Mouse (Mus musculus) lung, embryonic 14.5 days (tissue): Measurements from ENCODE around the gene Zfp655. TPM values are rescaled to one million over a fixed set of nuclear protein-coding genes. Genes with fewer than 3 reads are reported as not detected.

ENCODE experiments used
- ATAC-seq: fragments of 200-750 bp; cut with Nextera tagmentation; 2 replicates; pipeline ENCODE4 v1.8.0; 2017; ENCODE audit warnings: mild to moderate bottlenecking, moderate TSS enrichment, moderate library complexity; ENCODE audit not compliant: insufficient read depth
- DNase-seq: peaks from one replicate; pipeline ENCODE4 v3.0.0-alpha.2; 2015
- H3K27ac ChIP-seq: fragments of 300-500 bp; sonication (generic); 2 replicates; pipeline ENCODE4 v1.5.1; 2014; ENCODE audit warnings: low read depth, mild to moderate bottlenecking, moderate library complexity
- H3K27me3 ChIP-seq: fragments of 300-500 bp; sonication (generic); 2 replicates; pipeline ENCODE4 v1.6.1; 2014; ENCODE audit warnings: low read length, control low read depth; ENCODE audit not compliant: insufficient read depth
- H3K36me3 ChIP-seq: fragments of 300-500 bp; sonication (generic); 2 replicates; pipeline ENCODE4 v1.6.1; 2014; ENCODE audit warnings: control low read depth; ENCODE audit not compliant: insufficient read depth
- H3K4me1 ChIP-seq: fragments of 300-500 bp; sonication (generic); 2 replicates; pipeline ENCODE4 v1.6.1; 2014; ENCODE audit warnings: antibody characterized with exemption, control low read depth; ENCODE audit not compliant: insufficient read depth
- H3K4me2 ChIP-seq: fragments of 300-500 bp; sonication (generic); 2 replicates; pipeline ENCODE4 v1.6.1; 2014; ENCODE audit warnings: mild to moderate bottlenecking
- H3K4me3 ChIP-seq: fragments of 300-500 bp; sonication (generic); 2 replicates; pipeline ENCODE4 v1.5.1; 2014; ENCODE audit warnings: low read depth, low read length
- H3K9ac ChIP-seq: fragments of 300-500 bp; sonication (generic); 2 replicates; pipeline ENCODE4 v1.6.1; 2014
- H3K9me3 ChIP-seq: fragments of 300-500 bp; sonication (generic); 2 replicates; pipeline ENCODE4 v1.6.1; 2016; ENCODE audit warnings: low read depth, low read length, control low read depth
- CTCF ChIP-seq: IDR thresholded peaks from 2 replicates; pipeline ENCODE4 v1.5.1; 2016; ENCODE audit warnings: antibody characterized with exemption, low read depth
- WGBS: fragments of 180-500 bp; shearing (Covaris S2); extraction: QIAGEN DNeasy Blood & Tissue Kit; methylation state at CpG from one replicate; pipeline ENCODE4 v1.1.7; 2014; 5-methylcytosine and 5-hydroxymethylcytosine counted together
- polyA plus RNA-seq: library from polyadenylated mRNA; unstranded; fragments of >200 nt; fragmentation: Nextera tagmentation; extraction: Ambion mirVana; gene quantifications from 2 replicates; pipeline ENCODE4 v1.2.1, GENCODE M21; 2014

The Zfp655 gene
- polyA plus RNA-seq, 1 experiment from 2014 or later: 37.0 TPM

DNA sequence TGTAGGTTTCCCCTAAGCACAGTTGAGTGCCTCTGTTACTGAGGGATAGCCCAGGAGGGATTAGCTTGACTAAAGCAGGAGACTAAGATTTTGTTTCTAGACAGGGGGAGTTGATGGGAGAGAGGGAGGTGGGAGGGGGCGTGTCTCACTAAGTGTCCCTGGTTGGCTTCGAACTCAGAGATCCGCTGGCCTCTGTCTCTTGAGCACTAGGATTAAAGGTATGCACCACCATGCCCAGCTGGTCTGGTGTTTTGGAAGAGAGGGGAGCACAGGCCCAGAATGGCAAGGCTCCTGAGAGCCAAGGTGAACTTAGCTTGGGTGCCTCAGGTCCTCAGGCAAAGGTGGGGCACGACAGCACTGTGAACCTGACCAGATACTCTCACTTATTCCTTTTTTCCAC, 20.2 kb upstream of the Zfp655 start:
- no peak overlapping the region for H3K4me3 ChIP-seq
- 90% methylated on average over 4 of the region's 4 CpGs for WGBS
- TF ChIP-seq CTCF: no peak

DNA sequence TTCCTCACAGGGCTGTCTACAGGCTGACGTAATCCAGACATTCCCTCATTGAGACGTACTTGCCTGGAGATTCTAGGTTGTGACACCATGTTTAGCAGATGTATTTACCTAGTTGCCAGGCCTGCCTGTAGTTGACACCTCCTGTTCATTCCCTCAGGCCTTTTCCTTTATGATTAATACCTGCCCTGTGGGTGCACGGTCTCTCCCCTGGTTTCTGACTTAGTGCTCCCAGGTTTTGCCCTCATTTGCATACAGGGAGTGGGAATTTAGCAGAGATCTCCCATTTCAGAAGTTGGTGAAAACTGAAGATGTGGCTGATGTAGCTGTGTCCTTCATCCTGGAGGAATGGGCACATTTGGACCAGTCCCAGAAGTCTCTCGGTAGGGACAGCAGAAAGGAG, 19.3 kb upstream of the Zfp655 start:
- WGBS: 89% methylated on average over 4 of the region's 4 CpGs

More for the DNA sequence above, 20.2 kb upstream of the Zfp655 start:
- no peak for DNase-seq
- no peaks in the 10 kb centered on the region for H3K9me3 ChIP-seq
- H3K4me2 ChIP-seq: no peak overlapping the region
- ATAC-seq: no peak
- no peak overlapping the region for H3K27ac ChIP-seq
- H3K9ac ChIP-seq: no peak overlapping the region
- peaks cover 44% of the 10 kb centered on the region for H3K36me3 ChIP-seq
- no peaks in the 10 kb centered on the region for H3K27me3 ChIP-seq
- no peaks in the 10 kb centered on the region for H3K4me1 ChIP-seq

DNA sequence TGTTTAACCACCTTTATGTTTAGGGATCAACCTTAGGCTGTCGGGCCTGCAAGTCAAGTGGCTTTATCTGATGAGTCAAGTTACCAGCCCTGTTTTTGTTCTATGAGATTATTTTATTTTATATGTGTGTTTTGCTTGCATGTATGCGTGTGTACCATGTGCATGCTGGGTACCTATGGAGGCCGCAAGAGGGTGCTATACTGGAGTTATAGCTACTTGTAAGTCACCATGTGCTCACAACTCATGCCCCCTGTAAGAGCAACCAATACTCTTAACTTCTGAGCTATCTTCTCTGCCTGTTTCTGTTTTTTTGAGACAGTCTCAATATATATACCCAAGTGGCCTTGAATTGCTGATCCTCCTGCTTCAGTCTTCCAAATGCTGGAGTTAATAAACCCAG, 18.0 kb upstream of the Zfp655 start:
- WGBS: 88% methylated on average over 3 of the region's 3 CpGs
- Histone ChIP-seq H3K4me1 (no peaks in the 10 kb centered on the region), H3K9me3 (no peaks in the 10 kb centered on the region), H3K36me3 (peaks cover 44% of the 10 kb centered on the region), H3K9ac (no peak overlapping the region), H3K4me2 (no peak overlapping the region), H3K4me3 (no peak overlapping the region), H3K27me3 (no peaks in the 10 kb centered on the region), H3K27ac (no peak overlapping the region)
- DNase-seq: no peak
- no peak for ATAC-seq
- TF ChIP-seq CTCF: no peak

More for the DNA sequence above, 19.3 kb upstream of the Zfp655 start:
- Histone ChIP-seq H3K27me3 (no peaks in the 10 kb centered on the region), H3K9ac (no peak overlapping the region), H3K4me3 (no peak overlapping the region), H3K4me2 (no peak overlapping the region), H3K9me3 (no peaks in the 10 kb centered on the region), H3K36me3 (peaks cover 41% of the 10 kb centered on the region), H3K27ac (no peak overlapping the region), H3K4me1 (no peaks in the 10 kb centered on the region)
- no peak for DNase-seq
- no peak for TF ChIP-seq CTCF
- ATAC-seq: no peak

DNA sequence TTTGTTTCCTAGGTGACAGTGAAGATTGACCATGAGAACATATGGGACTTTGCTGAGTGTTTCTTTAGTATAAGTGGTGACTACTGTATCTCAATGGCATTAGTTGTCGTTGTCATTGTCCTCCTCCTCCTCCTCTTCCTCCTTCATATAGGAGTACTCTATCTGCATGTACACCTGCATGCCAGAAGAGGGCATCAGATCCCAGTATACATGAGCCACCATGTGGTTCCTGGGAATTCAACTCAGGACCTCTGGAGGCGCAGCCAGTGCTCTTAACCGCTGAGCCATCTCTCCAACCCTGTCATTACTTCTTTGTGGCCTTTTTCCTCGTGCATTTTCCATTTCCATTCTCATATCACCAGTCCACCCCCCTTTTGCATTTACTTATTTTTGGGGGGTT, 16.8 kb upstream of the Zfp655 start:
- 59% methylated on average over 4 of the region's 4 CpGs for WGBS
- TF ChIP-seq CTCF: peak; percentile 41
- Histone ChIP-seq H3K4me3 (no peak overlapping the region), H3K9ac (no peak overlapping the region), H3K4me1 (no peaks in the 10 kb centered on the region), H3K9me3 (no peaks in the 10 kb centered on the region), H3K4me2 (no peak overlapping the region), H3K27me3 (no peaks in the 10 kb centered on the region), H3K36me3 (peaks cover 53% of the 10 kb centered on the region), H3K27ac (no peak overlapping the region)
- peak; percentile 8 for DNase-seq
- no peak for ATAC-seq

DNA sequence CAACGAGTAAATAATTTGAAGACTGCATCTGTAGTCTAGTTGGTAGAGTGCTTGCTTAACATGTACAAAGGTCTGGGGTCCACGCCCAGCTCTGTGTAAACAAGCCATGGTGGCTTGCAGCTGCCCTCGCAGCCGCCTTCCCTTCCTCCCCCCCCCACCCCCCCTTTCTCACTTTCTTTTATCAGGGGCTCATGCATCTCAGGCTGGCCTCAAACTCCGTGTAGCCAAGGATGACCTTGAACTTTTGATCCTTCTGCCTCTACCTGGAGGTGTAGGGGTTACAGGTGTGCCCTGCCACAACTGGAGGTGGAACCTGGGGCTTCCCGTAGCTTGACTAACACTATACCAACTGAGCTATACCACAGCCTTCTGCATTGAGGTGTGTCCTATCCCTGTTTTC, 13.8 kb upstream of the Zfp655 start:
- Histone ChIP-seq H3K27ac (no peak overlapping the region), H3K9me3 (no peaks in the 10 kb centered on the region), H3K4me2 (no peak overlapping the region), H3K27me3 (no peaks in the 10 kb centered on the region), H3K36me3 (peaks cover 46% of the 10 kb centered on the region), H3K4me3 (no peak overlapping the region), H3K4me1 (no peaks in the 10 kb centered on the region), H3K9ac (no peak overlapping the region)
- ATAC-seq (no peak), DNase-seq (no peak)
- 67% methylated on average over 6 of the region's 6 CpGs for WGBS
- no peak for TF ChIP-seq CTCF

DNA sequence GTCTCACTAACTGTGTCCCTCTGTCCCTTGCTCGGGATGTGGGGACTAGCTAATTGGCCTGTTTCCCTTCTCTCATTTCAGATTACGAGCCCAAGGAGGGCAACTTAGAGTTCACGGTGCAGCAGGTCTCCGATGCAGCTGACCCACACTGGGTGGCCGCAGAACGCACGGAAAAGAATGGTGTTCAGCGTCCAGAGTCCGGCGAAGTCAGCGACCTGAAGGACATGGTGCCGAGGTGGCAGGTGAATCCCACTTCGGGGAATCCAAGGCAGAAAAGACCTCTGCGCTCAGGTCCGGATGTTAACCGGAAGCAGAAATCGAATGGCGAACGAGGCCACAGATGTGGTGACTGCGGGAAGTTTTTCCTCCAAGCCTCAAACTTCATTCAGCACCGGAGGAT, 13.3 kb upstream of the Zfp655 start:
- no peak overlapping the region for H3K9ac ChIP-seq
- no peaks in the 10 kb centered on the region for H3K4me1 ChIP-seq
- H3K27ac ChIP-seq: no peak overlapping the region
- TF ChIP-seq CTCF: no peak
- no peak overlapping the region for H3K4me2 ChIP-seq
- no peak overlapping the region for H3K4me3 ChIP-seq
- no peaks in the 10 kb centered on the region for H3K9me3 ChIP-seq
- peaks cover 42% of the 10 kb centered on the region for H3K36me3 ChIP-seq
- ATAC-seq: no peak
- 95% methylated on average over 21 of the region's 21 CpGs for WGBS
- H3K27me3 ChIP-seq: no peaks in the 10 kb centered on the region
- no peak for DNase-seq

DNA sequence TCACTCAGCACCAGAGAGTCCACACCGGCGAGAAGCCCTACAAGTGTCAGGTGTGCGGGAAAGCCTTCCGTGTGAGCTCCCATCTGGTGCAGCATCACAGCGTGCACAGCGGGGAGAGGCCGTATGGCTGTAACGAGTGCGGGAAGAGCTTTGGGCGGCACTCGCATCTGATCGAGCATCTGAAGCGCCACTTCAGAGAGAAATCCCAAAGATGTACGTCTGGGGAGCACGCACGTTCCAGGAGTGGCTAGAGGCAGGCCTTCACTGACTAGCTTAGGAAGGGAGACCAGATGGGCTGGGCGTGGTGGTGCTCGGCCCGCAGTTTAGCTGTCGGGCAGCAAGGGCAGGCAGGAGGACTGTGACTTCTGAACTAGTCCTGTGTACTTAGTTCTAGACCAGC, 12.8 kb upstream of the Zfp655 start:
- DNase-seq (no peak), ATAC-seq (no peak)
- Histone ChIP-seq H3K27ac (no peak overlapping the region), H3K4me3 (no peak overlapping the region), H3K27me3 (no peaks in the 10 kb centered on the region), H3K9me3 (no peaks in the 10 kb centered on the region), H3K9ac (no peak overlapping the region), H3K36me3 (peaks cover 39% of the 10 kb centered on the region), H3K4me1 (no peaks in the 10 kb centered on the region), H3K4me2 (no peak overlapping the region)
- TF ChIP-seq CTCF: no peak
- 91% methylated on average over 20 of the region's 20 CpGs for WGBS

DNA sequence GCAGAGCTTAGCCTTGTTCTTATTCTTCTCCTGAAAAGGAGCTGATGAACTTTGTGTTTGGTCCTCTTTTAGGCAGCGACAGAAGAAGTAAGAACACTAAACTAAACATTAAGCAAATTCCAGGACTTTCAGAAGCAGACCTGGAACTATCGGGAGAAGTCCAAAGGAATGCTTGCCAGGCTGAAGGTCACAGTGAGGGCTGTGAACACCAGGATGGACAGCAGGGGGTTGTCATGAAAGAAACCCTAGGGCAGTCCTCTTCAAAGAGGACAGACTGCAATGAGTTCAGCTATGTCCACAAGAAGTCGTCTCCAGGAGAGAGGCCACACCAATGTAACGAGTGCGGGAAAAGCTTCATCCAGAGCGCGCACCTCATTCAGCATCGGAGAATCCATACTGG, 11.5 kb upstream of the Zfp655 start:
- 92% methylated on average over 8 of the region's 8 CpGs for WGBS
- ATAC-seq (no peak), DNase-seq (no peak)
- H3K9ac ChIP-seq: no peak overlapping the region
- H3K4me3 ChIP-seq: no peak overlapping the region
- no peaks in the 10 kb centered on the region for H3K9me3 ChIP-seq
- no peaks in the 10 kb centered on the region for H3K27me3 ChIP-seq
- no peak for TF ChIP-seq CTCF
- H3K36me3 ChIP-seq: peaks cover 39% of the 10 kb centered on the region
- H3K27ac ChIP-seq: no peak overlapping the region
- H3K4me1 ChIP-seq: no peaks in the 10 kb centered on the region
- no peak overlapping the region for H3K4me2 ChIP-seq
